Mouse (Mus musculus) midbrain, embryonic 11.5 days (tissue): ENCODE data around the gene Foxo3. TPM values are rescaled to one million over a fixed set of nuclear protein-coding genes. Genes with fewer than 3 reads are reported as not detected.

Experiments
- ATAC-seq: fragments of 200-750 bp; cut with Nextera tagmentation; 2 replicates; pipeline ENCODE4 v1.8.0; 2017; ENCODE audit warnings: moderate TSS enrichment, moderate library complexity; ENCODE audit not compliant: low FRiP score
- DNase-seq: peaks from one replicate; pipeline ENCODE4 v3.0.0; 2015; ENCODE audit warnings: low spot score; ENCODE audit errors: missing footprints
- H3K27ac ChIP-seq: fragments of 300-500 bp; sonication (generic); 2 replicates; pipeline ENCODE4 v1.5.1; 2014; ENCODE audit warnings: low read depth, low read length
- H3K27me3 ChIP-seq: fragments of 300-500 bp; sonication (generic); 2 replicates; pipeline ENCODE4 v1.6.1; 2014; ENCODE audit warnings: mild to moderate bottlenecking, low read length, moderate library complexity, mixed read lengths; ENCODE audit not compliant: control insufficient read depth, insufficient read depth
- H3K36me3 ChIP-seq: fragments of 300-500 bp; sonication (generic); 2 replicates; pipeline ENCODE4 v1.6.1; 2014; ENCODE audit warnings: mild to moderate bottlenecking, low read length, moderate library complexity, mixed read lengths; ENCODE audit not compliant: control insufficient read depth, insufficient read depth
- H3K4me1 ChIP-seq: fragments of 300-500 bp; sonication (generic); 2 replicates; pipeline ENCODE4 v1.6.1; 2014; ENCODE audit warnings: low read length; ENCODE audit not compliant: control insufficient read depth, insufficient read depth
- H3K4me2 ChIP-seq: fragments of 300-500 bp; sonication (generic); 2 replicates; pipeline ENCODE4 v1.6.1; 2014; ENCODE audit warnings: mild to moderate bottlenecking, moderate library complexity
- H3K4me3 ChIP-seq: fragments of 300-500 bp; sonication (generic); 2 replicates; pipeline ENCODE4 v1.5.1; 2014; ENCODE audit warnings: low read depth, low read length
- H3K9ac ChIP-seq: fragments of 300-500 bp; sonication (generic); 2 replicates; pipeline ENCODE4 v1.6.1; 2014; ENCODE audit warnings: low read length
- H3K9me3 ChIP-seq: fragments of 300-500 bp; sonication (generic); 2 replicates; pipeline ENCODE4 v1.6.1; 2016; ENCODE audit warnings: low read length; ENCODE audit not compliant: control insufficient read depth
- WGBS: fragments of 180-500 bp; shearing (Covaris S2); extraction: QIAGEN DNeasy Blood & Tissue Kit; methylation state at CpG from one replicate; pipeline ENCODE4 v1.1.7; 2014; 5-methylcytosine and 5-hydroxymethylcytosine counted together
- polyA plus RNA-seq: library from polyadenylated mRNA; unstranded; fragments of >200 nt; fragmentation: Nextera tagmentation; extraction: Ambion mirVana; gene quantifications from 2 replicates; pipeline ENCODE4 v1.2.1, GENCODE M21; 2014

Gene Foxo3
- polyA plus RNA-seq, 1 experiment from 2014 or later, result 4.0 TPM

DNA sequence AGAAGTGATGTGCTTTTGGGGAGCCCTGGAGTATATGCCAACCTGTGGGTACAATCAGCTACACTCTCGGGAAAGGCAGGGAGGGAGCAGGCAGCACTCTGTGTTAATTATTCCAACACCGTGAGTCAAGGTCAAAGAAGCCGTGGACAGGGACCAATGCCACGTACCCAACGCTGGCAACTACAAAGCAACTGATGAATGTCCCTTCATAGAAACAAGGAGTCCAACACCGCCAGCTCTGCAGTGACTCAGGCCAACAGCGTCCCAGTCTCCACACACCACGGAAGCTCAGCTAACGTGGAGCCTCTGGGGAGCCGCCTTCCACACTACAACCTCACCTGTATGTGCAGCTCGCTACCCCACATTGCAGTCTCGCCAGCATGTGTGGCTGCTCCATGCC, 68.9 kb downstream of the Foxo3 start:
- Histone ChIP-seq H3K9ac (no peak overlapping the region), H3K27ac (no peak overlapping the region), H3K36me3 (no peaks in the 10 kb centered on the region), H3K9me3 (no peaks in the 10 kb centered on the region), H3K4me1 (0 out of 2 replicates have a peak, but pooled peaks cover 2% of the 10 kb centered on the region), H3K4me2 (no peak overlapping the region), H3K27me3 (no peaks in the 10 kb centered on the region), H3K4me3 (no peak overlapping the region)
- no peak for DNase-seq
- no peak for ATAC-seq
- WGBS, result 94% methylated on average over 12 of the region's 12 CpGs

- Histone ChIP-seq H3K36me3 (no peaks in the 10 kb centered on the region), H3K9me3 (no peaks in the 10 kb centered on the region), H3K4me3 (no peak overlapping the region), H3K4me2 (no peak overlapping the region), H3K9ac (no peak overlapping the region), H3K27me3 (no peaks in the 10 kb centered on the region), H3K27ac (no peak overlapping the region), H3K4me1 (0 out of 2 replicates have a peak, but pooled peaks cover 2% of the 10 kb centered on the region)
- WGBS, result 90% methylated on average over 20 of the region's 20 CpGs
- no peak for ATAC-seq
- DNase-seq, result no peak
Observed at GRCm38 (mm10) chr10:42204768-42205412, 71.7 kb downstream of the Foxo3 start.

- Histone ChIP-seq H3K36me3 (no peaks in the 10 kb centered on the region), H3K4me2 (no peak overlapping the region), H3K4me1 (no peaks in the 10 kb centered on the region), H3K4me3 (no peak overlapping the region), H3K27ac (no peak overlapping the region), H3K9ac (no peak overlapping the region), H3K27me3 (no peaks in the 10 kb centered on the region), H3K9me3 (no peaks in the 10 kb centered on the region)
- 79% methylated on average over 18 of the region's 18 CpGs for WGBS
- DNase-seq (no peak), ATAC-seq (no peak)
Observed at GRCm38 (mm10) chr10:42203321-42204155, 73.0 kb downstream of the Foxo3 start.

- Histone ChIP-seq H3K9ac (no peak overlapping the region), H3K4me3 (no peak overlapping the region), H3K27ac (no peak overlapping the region), H3K4me2 (no peak overlapping the region), H3K4me1 (no peaks in the 10 kb centered on the region), H3K36me3 (no peaks in the 10 kb centered on the region; the same call in 1 of the 2 replicates), H3K27me3 (no peaks in the 10 kb centered on the region), H3K9me3 (no peaks in the 10 kb centered on the region)
- DNase-seq, result no peak
- no peak for ATAC-seq
- 85% methylated on average over 8 of the region's 8 CpGs for WGBS
Observed at GRCm38 (mm10) chr10:42202561-42202960, 74.0 kb downstream of the Foxo3 start.

DNA sequence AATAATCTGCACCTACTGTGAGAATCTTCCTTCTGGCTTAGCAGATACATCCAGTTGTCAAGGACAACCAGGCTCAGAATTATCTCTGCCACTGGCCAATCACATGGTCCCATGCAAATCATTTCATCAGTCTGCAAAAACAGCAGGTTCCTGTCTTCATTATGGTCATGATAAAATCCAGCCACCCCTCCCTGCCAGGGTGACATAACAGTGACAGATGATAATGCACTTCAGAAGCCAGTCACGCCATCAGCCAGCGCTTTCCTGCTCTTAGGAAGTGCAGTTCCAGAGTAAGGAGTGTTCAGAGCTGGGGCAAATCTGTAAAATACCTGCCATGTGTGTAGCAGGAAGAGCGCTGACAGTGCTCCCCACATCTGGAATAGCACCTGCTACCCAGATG, 77.1 kb downstream of the Foxo3 start:
- 86% methylated on average over 3 of the region's 3 CpGs for WGBS
- DNase-seq (no peak), ATAC-seq (no peak)
- Histone ChIP-seq H3K36me3 (peaks cover 10% of the 10 kb centered on the region), H3K4me2 (no peak overlapping the region), H3K9me3 (no peaks in the 10 kb centered on the region), H3K27ac (no peak overlapping the region), H3K4me1 (no peaks in the 10 kb centered on the region), H3K27me3 (no peaks in the 10 kb centered on the region), H3K9ac (no peak overlapping the region), H3K4me3 (no peak overlapping the region)

GRCm38 (mm10) chr10:42198682-42199081, 77.9 kb downstream of the Foxo3 start:
- WGBS, result 77% methylated on average over 3 of the region's 3 CpGs
- no peaks in the 10 kb centered on the region for H3K4me1 ChIP-seq
- no peak for ATAC-seq
- H3K36me3 ChIP-seq, result peaks cover 10% of the 10 kb centered on the region
- no peak overlapping the region for H3K4me2 ChIP-seq
- no peaks in the 10 kb centered on the region for H3K9me3 ChIP-seq
- no peak for DNase-seq
- no peak overlapping the region for H3K9ac ChIP-seq
- H3K27me3 ChIP-seq, result no peaks in the 10 kb centered on the region
- H3K27ac ChIP-seq, result no peak overlapping the region
- no peak overlapping the region for H3K4me3 ChIP-seq

DNA sequence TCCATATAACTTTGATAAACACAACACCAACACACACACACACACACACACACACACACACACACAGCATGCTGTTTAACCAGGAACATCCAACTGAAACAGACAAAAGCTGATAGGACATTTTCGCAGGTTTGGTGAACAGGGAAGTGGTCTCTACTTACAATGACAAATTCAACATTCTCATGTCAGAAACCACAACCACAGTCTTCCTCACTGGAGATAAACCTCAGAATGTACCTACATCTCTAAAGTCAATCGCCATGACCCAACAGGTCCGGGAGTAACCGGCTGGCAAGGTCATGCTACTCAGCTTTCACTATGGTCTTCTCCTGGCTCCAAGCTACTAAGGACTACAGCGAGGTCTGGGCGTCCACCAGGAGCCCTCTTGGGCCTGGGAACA, 81.8 kb downstream of the Foxo3 start:
- no peaks in the 10 kb centered on the region for H3K9me3 ChIP-seq
- ATAC-seq (no peak), DNase-seq (no peak)
- WGBS, result 90% methylated on average over 6 of the region's 6 CpGs
- peaks cover 3% of the 10 kb centered on the region; the same call in 1 of the 2 replicates for H3K27me3 ChIP-seq
- no peak overlapping the region for H3K4me2 ChIP-seq
- H3K36me3 ChIP-seq, result peaks cover 10% of the 10 kb centered on the region
- no peak overlapping the region for H3K9ac ChIP-seq
- no peak overlapping the region for H3K27ac ChIP-seq
- H3K4me3 ChIP-seq, result no peak overlapping the region
- H3K4me1 ChIP-seq, result no peaks in the 10 kb centered on the region

DNA sequence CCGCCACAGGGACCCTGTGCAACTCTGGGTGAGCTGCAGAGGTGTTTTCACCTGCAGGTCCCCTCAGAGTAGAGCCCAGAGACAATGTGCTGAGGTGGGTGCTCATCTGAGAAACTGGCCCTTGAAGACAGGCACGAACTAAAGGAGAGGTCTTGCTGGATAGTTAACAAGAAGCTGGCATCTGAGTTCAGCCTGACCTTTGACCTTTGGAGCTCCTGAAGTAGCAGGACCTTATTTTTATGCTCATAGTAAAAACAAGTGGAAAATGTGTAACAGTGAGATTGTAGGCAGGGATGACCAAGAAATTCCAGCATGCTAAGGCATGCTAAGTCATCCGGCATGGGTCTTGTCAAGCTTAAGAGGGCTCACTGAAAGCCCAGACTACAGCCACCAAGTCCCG, 82.6 kb downstream of the Foxo3 start:
- Histone ChIP-seq H3K9me3 (no peaks in the 10 kb centered on the region), H3K4me1 (no peaks in the 10 kb centered on the region), H3K36me3 (peaks cover 10% of the 10 kb centered on the region), H3K4me3 (no peak overlapping the region), H3K9ac (no peak overlapping the region), H3K27ac (no peak overlapping the region), H3K27me3 (peaks cover 3% of the 10 kb centered on the region; the same call in 1 of the 2 replicates), H3K4me2 (no peak overlapping the region)
- WGBS, result 78% methylated on average over 4 of the region's 4 CpGs
- ATAC-seq (no peak), DNase-seq (no peak)

GRCm38 (mm10) chr10:42192951-42193350, 83.6 kb downstream of the Foxo3 start:
- ATAC-seq, result no peak
- Histone ChIP-seq H3K4me1 (no peaks in the 10 kb centered on the region), H3K4me3 (no peak overlapping the region), H3K27ac (no peak overlapping the region), H3K27me3 (peaks cover 3% of the 10 kb centered on the region; the same call in 1 of the 2 replicates), H3K36me3 (peaks cover 10% of the 10 kb centered on the region), H3K4me2 (no peak overlapping the region), H3K9me3 (no peaks in the 10 kb centered on the region), H3K9ac (no peak overlapping the region)
- 10% methylated on average over 6 of the region's 6 CpGs for WGBS
- no peak for DNase-seq
